In the genomic region with DNA sequence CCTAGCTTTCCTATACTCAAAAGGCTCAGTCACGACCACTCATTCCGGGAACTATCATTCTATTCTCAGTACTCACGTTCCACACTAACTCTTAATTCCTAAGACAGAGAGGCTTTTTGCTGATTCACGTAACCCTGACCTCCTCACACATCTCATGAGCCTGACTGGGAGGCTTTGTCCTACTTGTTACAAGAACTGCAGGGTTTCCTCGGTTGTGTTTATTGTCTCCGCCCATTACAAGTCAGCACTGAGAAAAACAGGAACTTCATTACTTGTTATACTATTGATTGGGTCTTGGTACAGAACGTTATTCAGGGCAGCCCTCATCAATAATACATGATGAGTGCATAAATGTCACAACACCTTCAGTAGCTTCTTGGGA, we compare ENCODE assay signal across 15 mouse cellular contexts. TPM values are rescaled to one million over a fixed set of nuclear protein-coding genes. Genes with fewer than 3 reads are reported as not detected.
DNase-seq lines count a peak whose midpoint lies in the region; ATAC-seq lines count a peak whose summit lies in the region.
"Had no signal": no experiment of that assay in that cellular context is flagged by ENCODE, and none has a peak within 500 bp of the region (broad histone marks: within the 10 kb centered on the region; RNA-seq: fewer than 3 reads in every experiment).

No protein-coding gene starts in this region.

- H3K4me1 ChIP-seq in heart, embryonic 11.5 days (ENCODE audit: control insufficient read depth, insufficient read depth, low read length) = no peaks in the 10 kb centered on the region
- H3K4me1 ChIP-seq: embryonic facial prominence, embryonic 13.5 days; kidney, embryonic 15.5 days had no signal

- peak; percentile 86 for DNase-seq in heart, adult 11 months
- peak; percentile 48 for DNase-seq in ES-CJ7 (ENCODE audit: low read depth, low spot score)
- peak; percentile 21 for DNase-seq in c-Kit-positive CD71-positive TER-119-negative erythroid progenitor cells, embryonic 14.5 days (ENCODE audit: low read depth)
- DNase-seq in spleen, postnatal 14 days (ENCODE audit: low spot score in 2 of 2) = no peak
- DNase-seq: cerebellum, adult 9-10 months; heart, adult 2 months; left cerebral cortex, postnatal 4 days; spleen, adult 18-20 months had no signal

- no peak for ATAC-seq in heart, embryonic 11.5 days (replicated peaks; ENCODE audit: insufficient number of reproducible peaks, low FRiP score, low TSS enrichment)
- ATAC-seq in megakaryocyte-erythroid progenitor cell, adult 5-6 weeks (replicated peaks; ENCODE audit: low FRiP score, low TSS enrichment, poor library complexity, severe bottlenecking) = peak; percentile 31; the same call in 1 of the 2 replicates
- no peak for ATAC-seq in cerebellum, adult (ENCODE audit: insufficient number of reproducible peaks, low FRiP score, low TSS enrichment)

- H3K27me3 ChIP-seq in heart, embryonic 11.5 days (ENCODE audit: control insufficient read depth, insufficient read depth, low read length) = no peaks in the 10 kb centered on the region
- H3K27me3 ChIP-seq: embryonic facial prominence, embryonic 13.5 days; kidney, embryonic 15.5 days; midbrain, embryonic 12.5 days had no signal

- H3K36me3 ChIP-seq in heart, embryonic 11.5 days (ENCODE audit: control insufficient read depth, insufficient read depth, low read length) = no peaks in the 10 kb centered on the region
- H3K36me3 ChIP-seq: embryonic facial prominence, embryonic 13.5 days; kidney, embryonic 15.5 days; midbrain, embryonic 12.5 days had no signal

- no peak overlapping the region for H3K27ac ChIP-seq in heart, embryonic 11.5 days (ENCODE audit: low read depth, low read length)
- H3K27ac ChIP-seq: embryonic facial prominence, embryonic 13.5 days; heart, adult 2 months; hindbrain, embryonic 10.5 days; kidney, embryonic 15.5 days; midbrain, embryonic 12.5 days had no signal

- 70% methylated on average over 7 of the region's 7 CpGs for WGBS in heart, embryonic 11.5 days (ENCODE audit: insufficient replicate concordance)

- no peak overlapping the region for H3K9ac ChIP-seq in heart, embryonic 11.5 days (ENCODE audit: low read depth, low read length)
- H3K9ac ChIP-seq: embryonic facial prominence, embryonic 13.5 days; kidney, embryonic 15.5 days; midbrain, embryonic 12.5 days had no signal

- H3K9me3 ChIP-seq in heart, embryonic 11.5 days (replicated peaks; ENCODE audit: control insufficient read depth, low read length) = no peaks in the 10 kb centered on the region
- H3K9me3 ChIP-seq: embryonic facial prominence, embryonic 13.5 days; hindbrain, embryonic 10.5 days; kidney, embryonic 15.5 days; midbrain, embryonic 12.5 days had no signal

- no peak overlapping the region for H3K4me3 ChIP-seq in heart, embryonic 11.5 days (ENCODE audit: low read depth, low read length)
- H3K4me3 ChIP-seq: embryonic facial prominence, embryonic 13.5 days; heart, adult 2 months; hindbrain, embryonic 10.5 days; kidney, embryonic 15.5 days; midbrain, embryonic 12.5 days had no signal

- no peak overlapping the region for H3K4me2 ChIP-seq in heart, embryonic 11.5 days
- H3K4me2 ChIP-seq: embryonic facial prominence, embryonic 13.5 days; kidney, embryonic 15.5 days; midbrain, embryonic 12.5 days had no signal

RNA-seq across cellular contexts. Expression of gene Kcnmb4, which starts 39.6 kb away (rescaled TPM):
- 6.2 and 6.6 TPM in 2 replicates for polyA plus RNA-seq in heart, embryonic 11.5 days (2014; fragmentation: Nextera tagmentation; extraction: Ambion mirVana)
- not detected in 2 replicates for total RNA-seq in megakaryocyte-erythroid progenitor cell, adult 5-6 weeks (2014; fragmentation: Nextera tagmentation)
- not detected in 2 replicates for total RNA-seq in megakaryocyte-erythroid progenitor cell, adult 5-6 weeks (2017)

Comparison
In these comparisons a context has a peak if more than half of its experiments do, and no peak if none do; other contexts are left out.
1. DNase-seq: peak in heart, adult 11 months (single experiment), ES-CJ7 (single experiment) and c-Kit-positive CD71-positive TER-119-negative erythroid progenitor cells, embryonic 14.5 days (single experiment); none in spleen, postnatal 14 days (0 of 2).